Mouse (Mus musculus) cerebellum, adult 2 months (tissue): ENCODE results near the gene Slc6a5.

Experiments
- CTCF ChIP-seq: fragments of 200-500 bp; IDR thresholded peaks from 2 replicates; pipeline ENCODE4 v1.5.1; 2011; ENCODE audit warnings: low read depth, mild to moderate bottlenecking, control low read depth, low read length, moderate library complexity, borderline replicate concordance; ENCODE audit not compliant: insufficient read depth
- POLR2A ChIP-seq: fragments of 200-500 bp; IDR thresholded peaks from 2 replicates; pipeline ENCODE4 v1.6.1; 2011; ENCODE audit warnings: low read length, control low read depth, borderline replicate concordance; ENCODE audit not compliant: insufficient read depth

DNA sequence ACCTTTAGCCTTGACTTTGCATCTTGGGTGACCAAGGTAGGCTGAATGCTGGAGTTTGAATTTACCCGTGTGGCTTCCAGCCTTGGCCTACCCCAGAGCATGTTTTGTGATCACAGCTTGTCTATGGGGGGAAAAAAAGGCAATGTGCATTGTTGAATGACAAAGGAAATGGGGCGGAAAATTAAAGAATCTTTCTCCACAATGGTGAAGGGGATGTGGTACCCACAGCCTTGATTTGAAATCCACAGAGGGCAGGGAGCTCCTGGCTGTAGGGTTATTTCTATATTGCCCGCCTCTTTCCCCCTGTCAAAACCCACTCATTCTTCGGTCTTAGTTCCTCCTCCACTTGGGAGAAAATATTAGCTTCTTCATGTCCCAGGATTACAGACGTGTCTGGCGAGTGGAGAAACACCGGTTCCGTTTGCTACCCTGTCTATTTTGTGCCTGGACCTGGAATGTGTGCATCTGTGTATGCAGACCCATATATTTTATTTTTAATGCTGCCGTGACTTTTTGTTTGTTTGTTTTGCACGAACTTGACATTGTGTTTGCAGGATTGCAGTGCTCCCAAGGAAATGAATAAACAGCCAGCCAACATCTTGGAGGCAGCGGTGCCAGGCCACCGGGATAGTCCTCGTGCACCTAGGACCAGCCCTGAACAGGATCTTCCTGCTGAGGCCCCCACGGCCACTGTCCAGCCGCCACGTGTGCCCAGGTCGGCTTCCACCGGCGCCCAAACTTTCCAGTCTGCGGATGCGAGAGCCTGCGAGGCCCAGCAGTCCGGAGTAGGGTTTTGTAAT lies 1.4 kb downstream of the Slc6a5 start:
- TF ChIP-seq POLR2A: no peak
- no peak for TF ChIP-seq CTCF
